Mouse (Mus musculus): ENCODE results near the gene Hils1.

- peak; percentile 85 for TF ChIP-seq POLR2A (IDR thresholded peaks at IDR 0.05; ENCODE audit: insufficient read depth, low read depth, low read length)
- peak; percentile 86 for TF ChIP-seq EP300 (IDR thresholded peaks at IDR 0.05; ENCODE audit: insufficient read depth, low read depth, low read length)
- no peak for TF ChIP-seq CTCF (IDR thresholded peaks at IDR 0.05)
These were observed 8.8 kb downstream of the Hils1 start, which contains the start of gene Sgca for GRCm38 (mm10) chr11:94976199-94976598.

All from heart, adult 2 months (tissue).